21 mouse cellular contexts compared by ENCODE assay signal in genomic region chr3:146447156-146447555, GRCm38 (mm10).
"Had no signal": no experiment of that assay in that cellular context is flagged by ENCODE, and none has a peak within 500 bp of the region (broad histone marks: within the 10 kb centered on the region; RNA-seq: fewer than 3 reads in every experiment).

No protein-coding gene starts in this region.

- H3K27ac ChIP-seq: heart, adult 2 months; heart, embryonic 13.5 days; heart, embryonic 15.5 days; hindbrain, embryonic 13.5 days; hindbrain, embryonic 15.5 days; hindbrain, postnatal 0 days; limb, embryonic 13.5 days; limb, embryonic 15.5 days; liver, embryonic 12.5 days had no signal

- DNase-seq: gastrocnemius, postnatal 14 days; gastrocnemius, postnatal 36 days; heart, adult 2 months; heart, postnatal 14 days; heart, postnatal 36 days; kidney, adult 11 months; kidney, adult 8-10 months; kidney, postnatal 14 days; layer of hippocampus, adult 9-11 months; layer of hippocampus, postnatal 36 days; left cerebral cortex, postnatal 4 days had no signal

- H3K4me2 ChIP-seq: heart, embryonic 11.5 days; heart, embryonic 13.5 days; heart, embryonic 15.5 days; hindbrain, embryonic 13.5 days; hindbrain, embryonic 15.5 days; limb, embryonic 13.5 days; limb, embryonic 15.5 days; liver, embryonic 12.5 days had no signal

- H3K4me3 ChIP-seq: heart, adult 2 months; heart, embryonic 13.5 days; heart, embryonic 15.5 days; hindbrain, embryonic 13.5 days; hindbrain, embryonic 15.5 days; limb, embryonic 13.5 days; limb, embryonic 15.5 days; liver, embryonic 12.5 days had no signal

- ATAC-seq: hindbrain, postnatal 0 days; intestine, embryonic 16.5 days; liver, embryonic 12.5 days had no signal

- H3K36me3 ChIP-seq: heart, embryonic 15.5 days; limb, embryonic 13.5 days had no signal

- H3K27me3 ChIP-seq: heart, embryonic 13.5 days; heart, embryonic 15.5 days; hindbrain, embryonic 15.5 days; limb, embryonic 13.5 days; limb, embryonic 15.5 days; liver, embryonic 12.5 days had no signal

- H3K9me3 ChIP-seq: heart, embryonic 13.5 days; heart, embryonic 15.5 days; hindbrain, embryonic 13.5 days; hindbrain, embryonic 15.5 days; limb, embryonic 13.5 days; limb, embryonic 15.5 days; liver, embryonic 12.5 days had no signal

- H3K9ac ChIP-seq: heart, embryonic 13.5 days; heart, embryonic 15.5 days; hindbrain, embryonic 13.5 days; hindbrain, embryonic 15.5 days; limb, embryonic 13.5 days; limb, embryonic 15.5 days; liver, embryonic 12.5 days had no signal
